Comparison of ENCODE assay signal across 8 mouse cellular contexts in genomic region chr1:73362122-73362521, GRCm38 (mm10).
DNase-seq lines count a peak whose midpoint lies in the region; ATAC-seq lines count a peak whose summit lies in the region.

No protein-coding gene starts in this region.

- intact Hi-C loops in gastrocnemius, postnatal 14 days (cut with DNase I; ENCODE audit: low total_unique reads), result no loop called here

- no peak overlapping the region for H3K4me3 ChIP-seq in midbrain, embryonic 14.5 days (replicated peaks; ENCODE audit: low read depth, low read length)
- no peak overlapping the region for H3K4me3 ChIP-seq in midbrain, embryonic 15.5 days

- ATAC-seq in midbrain, embryonic 14.5 days (ENCODE audit: low FRiP score, low TSS enrichment), result no peak
- no peak for ATAC-seq in midbrain, embryonic 15.5 days (replicated peaks)
- ATAC-seq in megakaryocyte-erythroid progenitor cell, adult 5-6 weeks (replicated peaks; ENCODE audit: low FRiP score, low TSS enrichment, poor library complexity, severe bottlenecking), result no peak

- peak; percentile 17 for DNase-seq in midbrain, embryonic 14.5 days
- peak; percentile 16 for DNase-seq in gastrocnemius, postnatal 14 days
- peak; percentile 72 to 79 for DNase-seq in kidney, adult 8-10 months
- peak; percentile 55 to 76 for DNase-seq in lung, postnatal 4 days
- DNase-seq in right cerebral cortex, adult 18-20 months, result no peak
- no peak for DNase-seq in T-cell, adult 2 months (ENCODE audit: low spot score)

- H3K27ac ChIP-seq in midbrain, embryonic 14.5 days (replicated peaks; ENCODE audit: low read depth, low read length), result no peak overlapping the region
- no peak overlapping the region for H3K27ac ChIP-seq in midbrain, embryonic 15.5 days

- H3K4me1 ChIP-seq in midbrain, embryonic 14.5 days (ENCODE audit: control insufficient read depth, insufficient read depth, low read length), result peaks cover 14% of the 10 kb centered on the region
- peaks cover 16% of the 10 kb centered on the region for H3K4me1 ChIP-seq in midbrain, embryonic 15.5 days

- H3K9ac ChIP-seq in midbrain, embryonic 14.5 days (replicated peaks; ENCODE audit: low read length), result no peak overlapping the region
- H3K9ac ChIP-seq in midbrain, embryonic 15.5 days, result no peak overlapping the region

- H3K27me3 ChIP-seq in midbrain, embryonic 14.5 days (ENCODE audit: control insufficient read depth, insufficient read depth, low read length), result no peaks in the 10 kb centered on the region
- no peaks in the 10 kb centered on the region for H3K27me3 ChIP-seq in midbrain, embryonic 15.5 days (replicated peaks)

- no peaks in the 10 kb centered on the region for H3K36me3 ChIP-seq in midbrain, embryonic 14.5 days (ENCODE audit: control insufficient read depth, insufficient read depth, low read length)
- H3K36me3 ChIP-seq in midbrain, embryonic 15.5 days (replicated peaks), result no peaks in the 10 kb centered on the region

- no peaks in the 10 kb centered on the region for H3K9me3 ChIP-seq in midbrain, embryonic 14.5 days (ENCODE audit: control insufficient read depth, low read length)
- H3K9me3 ChIP-seq in midbrain, embryonic 15.5 days, result no peaks in the 10 kb centered on the region

- 74% methylated on average over 1 of the region's 1 CpGs for WGBS in midbrain, embryonic 14.5 days
- 82% methylated on average over 1 of the region's 1 CpGs for WGBS in midbrain, embryonic 15.5 days

- no peak overlapping the region for H3K4me2 ChIP-seq in midbrain, embryonic 14.5 days (ENCODE audit: low read length)
- H3K4me2 ChIP-seq in midbrain, embryonic 15.5 days, result no peak overlapping the region

Comparison
In these comparisons a context has a peak if more than half of its experiments do, and no peak if none do; other contexts are left out.
1. DNase-seq: peak in midbrain, embryonic 14.5 days (single experiment), gastrocnemius, postnatal 14 days (single experiment), kidney, adult 8-10 months (2 of 2) and lung, postnatal 4 days (2 of 2); none in right cerebral cortex, adult 18-20 months (single experiment) and T-cell, adult 2 months (single experiment).